Mouse (Mus musculus) brown adipose tissue, adult 24 weeks (tissue): ENCODE measurements around the gene Phactr2. TPM values are rescaled to one million over a fixed set of nuclear protein-coding genes. Genes with fewer than 3 reads are reported as not detected.

Source experiments
- H3K27ac ChIP-seq: fragments of 200-500 bp; replicated peaks from 2 replicates; pipeline ENCODE4 v1.5.1; 2012; ENCODE audit warnings: low read depth, mild to moderate bottlenecking, low read length
- H3K4me1 ChIP-seq: fragments of 200-500 bp; 2 replicates; pipeline ENCODE4 v1.6.1; 2012; ENCODE audit warnings: low read length, mixed read lengths; ENCODE audit not compliant: control insufficient read depth, insufficient read depth, insufficient read length
- H3K4me3 ChIP-seq: fragments of 200-500 bp; 2 replicates; pipeline ENCODE4 v1.5.1; 2012; ENCODE audit warnings: low read depth, mild to moderate bottlenecking, low read length, moderate library complexity; ENCODE audit not compliant: insufficient read depth
- polyA plus RNA-seq: library from polyadenylated mRNA; stranded (reverse); fragments of >200 nt; gene quantifications from 2 replicates; pipeline ENCODE4 v1.2.4, GENCODE M21; 2012; ENCODE audit not compliant: missing spikeins, insufficient read depth, insufficient read length

Gene Phactr2
- polyA plus RNA-seq, 1 experiment = 15.3 TPM

- H3K27ac ChIP-seq = no peak overlapping the region
- no peaks in the 10 kb centered on the region for H3K4me1 ChIP-seq
- no peak overlapping the region for H3K4me3 ChIP-seq
Observed at GRCm38 (mm10) chr10:13431641-13432540, 42.3 kb downstream of the Phactr2 start.

GRCm38 (mm10) chr10:13429766-13430165 lies 44.4 kb downstream of the Phactr2 start:
- no peaks in the 10 kb centered on the region; the same call in 1 of the 2 replicates for H3K4me1 ChIP-seq
- no peak overlapping the region for H3K27ac ChIP-seq
- no peak overlapping the region for H3K4me3 ChIP-seq

GRCm38 (mm10) chr10:13429240-13429639 lies 45.0 kb downstream of the Phactr2 start:
- Histone ChIP-seq H3K4me3 (no peak overlapping the region), H3K4me1 (no peaks in the 10 kb centered on the region; the same call in 1 of the 2 replicates), H3K27ac (no peak overlapping the region)

GRCm38 (mm10) chr10:13428536-13428935 lies 45.7 kb downstream of the Phactr2 start:
- Histone ChIP-seq H3K4me3 (no peak overlapping the region), H3K27ac (no peak overlapping the region), H3K4me1 (no peaks in the 10 kb centered on the region; the same call in 1 of the 2 replicates)

GRCm38 (mm10) chr10:13427599-13427998 lies 46.6 kb downstream of the Phactr2 start:
- Histone ChIP-seq H3K4me1 (no peaks in the 10 kb centered on the region; the same call in 1 of the 2 replicates), H3K27ac (no peak overlapping the region), H3K4me3 (no peak overlapping the region)

GRCm38 (mm10) chr10:13425198-13425597 lies 49.0 kb downstream of the Phactr2 start:
- no peaks in the 10 kb centered on the region; the same call in 1 of the 2 replicates for H3K4me1 ChIP-seq
- no peak overlapping the region for H3K27ac ChIP-seq
- no peak overlapping the region for H3K4me3 ChIP-seq

GRCm38 (mm10) chr10:13424508-13424907 lies 49.7 kb downstream of the Phactr2 start:
- Histone ChIP-seq H3K27ac (no peak overlapping the region), H3K4me3 (no peak overlapping the region), H3K4me1 (no peaks in the 10 kb centered on the region; the same call in 1 of the 2 replicates)

GRCm38 (mm10) chr10:13424015-13424414 lies 50.2 kb downstream of the Phactr2 start:
- Histone ChIP-seq H3K4me3 (no peak overlapping the region), H3K4me1 (no peaks in the 10 kb centered on the region; the same call in 1 of the 2 replicates), H3K27ac (no peak overlapping the region)

GRCm38 (mm10) chr10:13422121-13422520 lies 52.1 kb downstream of the Phactr2 start:
- H3K4me1 ChIP-seq = no peaks in the 10 kb centered on the region; the same call in 1 of the 2 replicates
- H3K27ac ChIP-seq = no peak overlapping the region
- no peak overlapping the region for H3K4me3 ChIP-seq

GRCm38 (mm10) chr10:13419246-13419645 lies 55.0 kb downstream of the Phactr2 start:
- no peaks in the 10 kb centered on the region for H3K4me1 ChIP-seq
- no peak overlapping the region for H3K27ac ChIP-seq
- H3K4me3 ChIP-seq = no peak overlapping the region

- Histone ChIP-seq H3K4me3 (no peak overlapping the region), H3K27ac (no peak overlapping the region), H3K4me1 (no peaks in the 10 kb centered on the region)
Observed at GRCm38 (mm10) chr10:13415489-13416104, 58.6 kb downstream of the Phactr2 start.

GRCm38 (mm10) chr10:13412202-13412923 lies 61.8 kb downstream of the Phactr2 start:
- H3K4me1 ChIP-seq = no peaks in the 10 kb centered on the region
- H3K4me3 ChIP-seq = no peak overlapping the region
- no peak overlapping the region for H3K27ac ChIP-seq

- Histone ChIP-seq H3K4me3 (no peak overlapping the region), H3K27ac (no peak overlapping the region), H3K4me1 (no peaks in the 10 kb centered on the region)
Observed at GRCm38 (mm10) chr10:13411056-13411455, 63.2 kb downstream of the Phactr2 start.

GRCm38 (mm10) chr10:13401971-13402370 lies 72.2 kb downstream of the Phactr2 start:
- no peak overlapping the region for H3K27ac ChIP-seq
- H3K4me3 ChIP-seq = no peak overlapping the region
- H3K4me1 ChIP-seq = no peaks in the 10 kb centered on the region

- H3K4me3 ChIP-seq = no peak overlapping the region
- H3K4me1 ChIP-seq = no peaks in the 10 kb centered on the region
- H3K27ac ChIP-seq = no peak overlapping the region
Observed at GRCm38 (mm10) chr10:13395753-13396152, 78.5 kb downstream of the Phactr2 start.
